Mouse (Mus musculus) hindbrain, embryonic 16.5 days (tissue): ENCODE data around the gene Megf8. TPM values are rescaled to one million over a fixed set of nuclear protein-coding genes. Genes with fewer than 3 reads are reported as not detected.

Source experiments
- ATAC-seq: fragments of 200-750 bp; cut with Nextera tagmentation; 2 replicates; pipeline ENCODE4 v1.8.0; 2017; ENCODE audit warnings: moderate TSS enrichment, moderate library complexity
- H3K27ac ChIP-seq: fragments of 300-500 bp; sonication (generic); 2 replicates; pipeline ENCODE4 v1.5.1; 2014; ENCODE audit warnings: low read depth, mild to moderate bottlenecking, control low read depth, low read length, moderate library complexity
- H3K27me3 ChIP-seq: fragments of 300-500 bp; sonication (generic); replicated peaks from 2 replicates; pipeline ENCODE4 v1.6.1; 2014; ENCODE audit warnings: low read length; ENCODE audit not compliant: control insufficient read depth, insufficient read depth
- H3K36me3 ChIP-seq: fragments of 300-500 bp; sonication (generic); 2 replicates; pipeline ENCODE4 v1.6.1; 2014; ENCODE audit warnings: mild to moderate bottlenecking, low read length, moderate library complexity, mixed read lengths; ENCODE audit not compliant: control insufficient read depth, insufficient read depth
- H3K4me1 ChIP-seq: fragments of 300-500 bp; sonication (generic); 2 replicates; pipeline ENCODE4 v1.6.1; 2014; ENCODE audit warnings: low read depth, low read length; ENCODE audit not compliant: control insufficient read depth, insufficient read depth
- H3K4me2 ChIP-seq: fragments of 300-500 bp; sonication (generic); 2 replicates; pipeline ENCODE4 v1.6.1; 2014; ENCODE audit warnings: mild to moderate bottlenecking, low read length, control low read depth, moderate library complexity
- H3K4me3 ChIP-seq: fragments of 300-500 bp; sonication (generic); 2 replicates; pipeline ENCODE4 v1.5.1; 2014; ENCODE audit warnings: mild to moderate bottlenecking, low read length, control low read depth, moderate library complexity
- H3K9ac ChIP-seq: fragments of 300-500 bp; sonication (generic); 2 replicates; pipeline ENCODE4 v1.6.1; 2014; ENCODE audit warnings: low read depth, mild to moderate bottlenecking, control low read depth, low read length, moderate library complexity
- H3K9me3 ChIP-seq: fragments of 300-500 bp; sonication (generic); 2 replicates; pipeline ENCODE4 v1.6.1; 2014; ENCODE audit warnings: mild to moderate bottlenecking, low read length, moderate library complexity; ENCODE audit not compliant: control insufficient read depth
- WGBS: fragments of 180-500 bp; shearing (Covaris S2); extraction: QIAGEN DNeasy Blood & Tissue Kit; methylation state at CpG from one replicate; pipeline ENCODE4 v1.1.7; 2014; 5-methylcytosine and 5-hydroxymethylcytosine counted together
- polyA plus RNA-seq: library from polyadenylated mRNA; unstranded; fragments of >200 nt; fragmentation: Nextera tagmentation; extraction: Ambion mirVana; gene quantifications from 2 replicates; pipeline ENCODE4 v1.2.1, GENCODE M21; 2015

Megf8 gene
- polyA plus RNA-seq, 1 experiment from 2014 or later: 23.6 TPM

- ATAC-seq: no peak
- Histone ChIP-seq H3K4me2 (peak overlapping the region; percentile 73), H3K9me3 (no peaks in the 10 kb centered on the region), H3K36me3 (peaks cover 42% of the 10 kb centered on the region), H3K27ac (peak overlapping the region; percentile 54), H3K27me3 (no peaks in the 10 kb centered on the region), H3K4me1 (peaks cover 43% of the 10 kb centered on the region), H3K4me3 (peak overlapping the region; percentile 73), H3K9ac (peak overlapping the region; percentile 89)
- 68% methylated on average over 2 of the region's 2 CpGs for WGBS
These were observed 32.8 kb upstream of the Megf8 start for GRCm38 (mm10) chr7:25284171-25284570.

GRCm38 (mm10) chr7:25284766-25285165, 32.2 kb upstream of the Megf8 start:
- Histone ChIP-seq H3K27me3 (no peaks in the 10 kb centered on the region), H3K4me2 (peak overlapping the region; percentile 73; the same call in 1 of the 2 replicates), H3K4me3 (no peak overlapping the region), H3K9ac (0 out of 2 replicates have a peak overlapping the region, but pooled peaks have one; percentile 23), H3K36me3 (peaks cover 48% of the 10 kb centered on the region), H3K4me1 (peaks cover 38% of the 10 kb centered on the region), H3K9me3 (no peaks in the 10 kb centered on the region), H3K27ac (no peak overlapping the region)
- no peak for ATAC-seq
- 56% methylated on average over 5 of the region's 5 CpGs for WGBS

GRCm38 (mm10) chr7:25285511-25286238, 31.3 kb upstream of the Megf8 start:
- Histone ChIP-seq H3K9ac (no peak overlapping the region), H3K4me1 (peaks cover 29% of the 10 kb centered on the region), H3K27ac (no peak overlapping the region), H3K9me3 (no peaks in the 10 kb centered on the region), H3K4me2 (no peak overlapping the region), H3K36me3 (peaks cover 56% of the 10 kb centered on the region), H3K4me3 (no peak overlapping the region), H3K27me3 (no peaks in the 10 kb centered on the region)
- 87% methylated on average over 20 of the region's 20 CpGs for WGBS
- no peak for ATAC-seq

- Histone ChIP-seq H3K4me2 (no peak overlapping the region), H3K9ac (no peak overlapping the region), H3K4me3 (no peak overlapping the region), H3K27me3 (no peaks in the 10 kb centered on the region), H3K9me3 (no peaks in the 10 kb centered on the region), H3K4me1 (peaks cover 19% of the 10 kb centered on the region), H3K27ac (no peak overlapping the region), H3K36me3 (peaks cover 66% of the 10 kb centered on the region)
- ATAC-seq: no peak
- 77% methylated on average over 8 of the region's 8 CpGs for WGBS
These were observed 30.0 kb upstream of the Megf8 start for GRCm38 (mm10) chr7:25286989-25287388.

- Histone ChIP-seq H3K27me3 (no peaks in the 10 kb centered on the region), H3K9me3 (no peaks in the 10 kb centered on the region), H3K36me3 (peaks cover 68% of the 10 kb centered on the region), H3K4me3 (no peak overlapping the region), H3K4me2 (no peak overlapping the region), H3K27ac (no peak overlapping the region), H3K9ac (no peak overlapping the region), H3K4me1 (peaks cover 19% of the 10 kb centered on the region)
- WGBS: 89% methylated on average over 12 of the region's 12 CpGs
- ATAC-seq: no peak
These were observed 29.0 kb upstream of the Megf8 start for GRCm38 (mm10) chr7:25288011-25288410.

GRCm38 (mm10) chr7:25288721-25289120, 28.2 kb upstream of the Megf8 start:
- peaks cover 14% of the 10 kb centered on the region for H3K4me1 ChIP-seq
- no peak overlapping the region for H3K9ac ChIP-seq
- H3K4me3 ChIP-seq: no peak overlapping the region
- ATAC-seq: no peak
- peaks cover 70% of the 10 kb centered on the region for H3K36me3 ChIP-seq
- no peak overlapping the region for H3K27ac ChIP-seq
- WGBS: 88% methylated on average over 3 of the region's 3 CpGs
- H3K27me3 ChIP-seq: no peaks in the 10 kb centered on the region
- no peak overlapping the region for H3K4me2 ChIP-seq
- H3K9me3 ChIP-seq: no peaks in the 10 kb centered on the region

- peaks cover 2% of the 10 kb centered on the region for H3K4me1 ChIP-seq
- H3K36me3 ChIP-seq: peaks cover 75% of the 10 kb centered on the region
- ATAC-seq: no peak
- H3K4me3 ChIP-seq: no peak overlapping the region
- H3K27me3 ChIP-seq: no peaks in the 10 kb centered on the region
- no peak overlapping the region for H3K27ac ChIP-seq
- no peak overlapping the region for H3K4me2 ChIP-seq
- H3K9ac ChIP-seq: no peak overlapping the region
- H3K9me3 ChIP-seq: no peaks in the 10 kb centered on the region
- WGBS: 93% methylated on average over 3 of the region's 3 CpGs
These were observed 27.0 kb upstream of the Megf8 start for GRCm38 (mm10) chr7:25289925-25290324.

- Histone ChIP-seq H3K9ac (no peak overlapping the region), H3K9me3 (no peaks in the 10 kb centered on the region), H3K4me1 (peaks cover 5% of the 10 kb centered on the region), H3K27me3 (no peaks in the 10 kb centered on the region), H3K27ac (no peak overlapping the region), H3K4me3 (no peak overlapping the region), H3K36me3 (peaks cover 75% of the 10 kb centered on the region), H3K4me2 (no peak overlapping the region)
- WGBS: 100% methylated on average over 1 of the region's 1 CpGs
- peak; percentile 5; the same call in 1 of the 2 replicates for ATAC-seq
These were observed 26.5 kb upstream of the Megf8 start for GRCm38 (mm10) chr7:25290463-25290862.

- H3K9me3 ChIP-seq: no peaks in the 10 kb centered on the region
- ATAC-seq: no peak
- no peak overlapping the region for H3K9ac ChIP-seq
- peaks cover 75% of the 10 kb centered on the region for H3K36me3 ChIP-seq
- no peak overlapping the region; the same call in 1 of the 2 replicates for H3K27ac ChIP-seq
- WGBS: 83% methylated on average over 2 of the region's 2 CpGs
- H3K4me3 ChIP-seq: no peak overlapping the region
- H3K4me2 ChIP-seq: no peak overlapping the region
- H3K27me3 ChIP-seq: no peaks in the 10 kb centered on the region
- peaks cover 9% of the 10 kb centered on the region for H3K4me1 ChIP-seq
These were observed 26.1 kb upstream of the Megf8 start for GRCm38 (mm10) chr7:25290911-25291310.
